Mouse (Mus musculus) heart, adult 2 months (tissue): Measurements from ENCODE around the gene Ubiad1.

Experiments used
- CTCF ChIP-seq: fragments of 200-600 bp; IDR thresholded peaks from 2 replicates; pipeline ENCODE4 v1.8.1; 2022; ENCODE audit warnings: antibody characterized with exemption, mild to moderate bottlenecking, moderate library complexity
- EP300 ChIP-seq: fragments of 200-500 bp; IDR thresholded peaks from 2 replicates; pipeline ENCODE4 v1.6.1; 2011; ENCODE audit warnings: low read depth, low read length, control low read depth; ENCODE audit not compliant: insufficient read depth

DNA sequence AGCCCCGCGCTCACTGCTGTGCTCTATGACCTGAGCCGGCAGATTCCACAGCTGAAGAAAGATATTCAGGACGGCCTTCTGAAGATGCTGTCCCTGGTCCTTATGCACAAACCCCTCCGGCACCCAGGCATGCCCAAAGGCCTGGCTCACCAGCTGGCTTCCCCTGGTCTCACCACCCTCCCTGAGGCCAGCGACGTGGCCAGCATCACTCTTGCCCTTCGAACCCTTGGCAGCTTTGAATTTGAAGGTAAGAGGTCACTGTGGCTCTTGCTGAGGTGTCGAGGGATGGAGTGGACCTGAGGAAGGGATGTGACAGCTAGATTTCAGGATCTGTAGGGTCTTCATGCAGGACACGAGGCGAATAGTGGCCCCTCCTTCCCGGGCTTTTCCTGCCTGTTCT is 19.7 kb upstream of the Ubiad1 start:
- TF ChIP-seq EP300: no peak
- no peak for TF ChIP-seq CTCF
